Mouse (Mus musculus) stomach, embryonic 16.5 days (tissue): ENCODE results near the gene Basp1. TPM values are rescaled to one million over a fixed set of nuclear protein-coding genes. Genes with fewer than 3 reads are reported as not detected.

Source experiments
- ATAC-seq: fragments of 200-750 bp; cut with Nextera tagmentation; 2 replicates; pipeline ENCODE4 v1.8.0; 2017; ENCODE audit warnings: moderate number of reproducible peaks, moderate TSS enrichment; ENCODE audit not compliant: insufficient read depth, low FRiP score
- H3K27ac ChIP-seq: fragments of 300-500 bp; sonication (generic); 2 replicates; pipeline ENCODE4 v1.5.1; 2014; ENCODE audit warnings: low read length
- H3K27me3 ChIP-seq: fragments of 300-500 bp; sonication (generic); 2 replicates; pipeline ENCODE4 v1.6.1; 2014; ENCODE audit warnings: low read length, control low read depth, mixed read lengths; ENCODE audit not compliant: control insufficient read depth, insufficient read depth
- H3K36me3 ChIP-seq: fragments of 300-500 bp; sonication (generic); 2 replicates; pipeline ENCODE4 v1.6.1; 2014; ENCODE audit warnings: low read length; ENCODE audit not compliant: control insufficient read depth, insufficient read depth
- H3K4me1 ChIP-seq: fragments of 300-500 bp; sonication (generic); 2 replicates; pipeline ENCODE4 v1.6.1; 2014; ENCODE audit warnings: low read length, control low read depth, mixed read lengths; ENCODE audit not compliant: control insufficient read depth, insufficient read depth
- H3K4me2 ChIP-seq: fragments of 300-500 bp; sonication (generic); 2 replicates; pipeline ENCODE4 v1.6.1; 2014; ENCODE audit warnings: low read depth, low read length, mixed read lengths
- H3K4me3 ChIP-seq: fragments of 300-500 bp; sonication (generic); replicated peaks from 2 replicates; pipeline ENCODE4 v1.5.1; 2014; ENCODE audit warnings: mild to moderate bottlenecking, low read length
- H3K9ac ChIP-seq: fragments of 300-500 bp; sonication (generic); 2 replicates; pipeline ENCODE4 v1.6.1; 2014; ENCODE audit warnings: low read length
- H3K9me3 ChIP-seq: fragments of 300-500 bp; sonication (generic); replicated peaks from 2 replicates; pipeline ENCODE4 v1.6.1; 2016; ENCODE audit warnings: low read length, control low read depth; ENCODE audit not compliant: control insufficient read depth
- WGBS: fragments of 180-500 bp; shearing (Covaris S2); extraction: QIAGEN DNeasy Blood & Tissue Kit; methylation state at CpG from one replicate; pipeline ENCODE4 v1.1.7; 2014; 5-methylcytosine and 5-hydroxymethylcytosine counted together
- polyA plus RNA-seq: library from polyadenylated mRNA; unstranded; fragments of >200 nt; fragmentation: Nextera tagmentation; extraction: Ambion mirVana; gene quantifications from 2 replicates; pipeline ENCODE4 v1.2.1, GENCODE M21; 2015

Basp1 gene
- polyA plus RNA-seq, 1 experiment from 2014 or later, result 15.8 TPM

- Histone ChIP-seq H3K4me3 (no peak overlapping the region), H3K36me3 (peaks cover 4% of the 10 kb centered on the region; the same call in 1 of the 2 replicates), H3K27ac (no peak overlapping the region), H3K9me3 (no peaks in the 10 kb centered on the region), H3K27me3 (no peaks in the 10 kb centered on the region), H3K9ac (no peak overlapping the region), H3K4me1 (peaks cover 2% of the 10 kb centered on the region; the same call in 1 of the 2 replicates), H3K4me2 (no peak overlapping the region)
- no peak for ATAC-seq
- 90% methylated on average over 9 of the region's 9 CpGs for WGBS
Observed at GRCm38 (mm10) chr15:25363636-25364035, 49.9 kb downstream of the Basp1 start.

- no peak for ATAC-seq
- H3K9ac ChIP-seq, result no peak overlapping the region
- no peaks in the 10 kb centered on the region for H3K27me3 ChIP-seq
- H3K27ac ChIP-seq, result no peak overlapping the region
- H3K9me3 ChIP-seq, result no peaks in the 10 kb centered on the region
- H3K36me3 ChIP-seq, result peaks cover 4% of the 10 kb centered on the region; the same call in 1 of the 2 replicates
- WGBS, result 65% methylated on average over 5 of the region's 5 CpGs
- peaks cover 2% of the 10 kb centered on the region; the same call in 1 of the 2 replicates for H3K4me1 ChIP-seq
- no peak overlapping the region for H3K4me2 ChIP-seq
- H3K4me3 ChIP-seq, result no peak overlapping the region
Observed at GRCm38 (mm10) chr15:25360825-25361224, 52.7 kb downstream of the Basp1 start.

- no peak overlapping the region for H3K9ac ChIP-seq
- 48% methylated on average over 14 of the region's 14 CpGs for whole genome bisulfite sequencing
Observed at GRCm38 (mm10) chr15:25358680-25359097, 54.9 kb downstream of the Basp1 start.

GRCm38 (mm10) chr15:25355339-25355738, 58.2 kb downstream of the Basp1 start:
- WGBS, result 79% methylated on average over 5 of the region's 5 CpGs
- H3K9ac ChIP-seq, result no peak overlapping the region
- no peaks in the 10 kb centered on the region for H3K27me3 ChIP-seq
- no peak for ATAC-seq
- no peak overlapping the region for H3K4me2 ChIP-seq
- no peaks in the 10 kb centered on the region for H3K36me3 ChIP-seq
- no peaks in the 10 kb centered on the region for H3K4me1 ChIP-seq
- H3K9me3 ChIP-seq, result no peaks in the 10 kb centered on the region
- H3K27ac ChIP-seq, result no peak overlapping the region
- no peak overlapping the region for H3K4me3 ChIP-seq

More at GRCm38 (mm10) chr15:25358680-25359097, 54.9 kb downstream of the Basp1 start:
- Histone ChIP-seq H3K4me3 (no peak overlapping the region), H3K9me3 (no peaks in the 10 kb centered on the region), H3K4me2 (no peak overlapping the region), H3K27me3 (no peaks in the 10 kb centered on the region), H3K27ac (no peak overlapping the region), H3K4me1 (no peaks in the 10 kb centered on the region), H3K36me3 (no peaks in the 10 kb centered on the region)
- ATAC-seq, result no peak

GRCm38 (mm10) chr15:25354738-25355137, 58.8 kb downstream of the Basp1 start:
- Histone ChIP-seq H3K4me1 (no peaks in the 10 kb centered on the region), H3K27me3 (no peaks in the 10 kb centered on the region), H3K4me2 (no peak overlapping the region), H3K4me3 (no peak overlapping the region), H3K27ac (no peak overlapping the region), H3K36me3 (no peaks in the 10 kb centered on the region), H3K9me3 (no peaks in the 10 kb centered on the region), H3K9ac (no peak overlapping the region)
- no peak for ATAC-seq
- WGBS, result 72% methylated on average over 6 of the region's 6 CpGs

- Histone ChIP-seq H3K36me3 (no peaks in the 10 kb centered on the region), H3K27ac (no peak overlapping the region), H3K9me3 (no peaks in the 10 kb centered on the region), H3K9ac (no peak overlapping the region), H3K4me3 (no peak overlapping the region), H3K4me1 (no peaks in the 10 kb centered on the region), H3K27me3 (no peaks in the 10 kb centered on the region), H3K4me2 (no peak overlapping the region)
- ATAC-seq, result no peak
- WGBS, result 65% methylated on average over 6 of the region's 6 CpGs
Observed at GRCm38 (mm10) chr15:25353498-25353897, 60.1 kb downstream of the Basp1 start.

GRCm38 (mm10) chr15:25343263-25343662, 70.3 kb downstream of the Basp1 start:
- WGBS, result 61% methylated on average over 6 of the region's 6 CpGs
- H3K27ac ChIP-seq, result no peak overlapping the region
- H3K4me2 ChIP-seq, result no peak overlapping the region
- no peaks in the 10 kb centered on the region for H3K9me3 ChIP-seq
- no peak overlapping the region for H3K9ac ChIP-seq
- H3K36me3 ChIP-seq, result no peaks in the 10 kb centered on the region
- H3K27me3 ChIP-seq, result no peaks in the 10 kb centered on the region
- ATAC-seq, result no peak
- no peak overlapping the region for H3K4me3 ChIP-seq
- H3K4me1 ChIP-seq, result no peaks in the 10 kb centered on the region

GRCm38 (mm10) chr15:25335277-25335676, 78.3 kb downstream of the Basp1 start:
- no peak for ATAC-seq
- WGBS, result 84% methylated on average over 11 of the region's 11 CpGs
- no peaks in the 10 kb centered on the region for H3K36me3 ChIP-seq
- no peaks in the 10 kb centered on the region for H3K9me3 ChIP-seq
- H3K9ac ChIP-seq, result no peak overlapping the region
- H3K27ac ChIP-seq, result no peak overlapping the region
- no peaks in the 10 kb centered on the region for H3K4me1 ChIP-seq
- H3K4me3 ChIP-seq, result no peak overlapping the region
- H3K27me3 ChIP-seq, result no peaks in the 10 kb centered on the region
- no peak overlapping the region for H3K4me2 ChIP-seq

- Histone ChIP-seq H3K27me3 (no peaks in the 10 kb centered on the region), H3K4me1 (no peaks in the 10 kb centered on the region), H3K36me3 (no peaks in the 10 kb centered on the region), H3K9ac (no peak overlapping the region), H3K27ac (no peak overlapping the region), H3K4me3 (no peak overlapping the region), H3K9me3 (no peaks in the 10 kb centered on the region), H3K4me2 (no peak overlapping the region)
- 68% methylated on average over 16 of the region's 16 CpGs for WGBS
- no peak for ATAC-seq
Observed at GRCm38 (mm10) chr15:25331877-25332445, 81.6 kb downstream of the Basp1 start.
